Mouse (Mus musculus) hindbrain, embryonic 10.5 days (tissue): ENCODE measurements around the gene Tubb2a. TPM values are rescaled to one million over a fixed set of nuclear protein-coding genes. Genes with fewer than 3 reads are reported as not detected.

Experiments used
- DNase-seq: peaks from one replicate; pipeline ENCODE4 v3.0.0-alpha.2; 2017; ENCODE audit warnings: low spot score
- H3K27ac ChIP-seq: fragments of 300-500 bp; sonication (generic); 2 replicates; pipeline ENCODE4 v1.5.1; 2016; ENCODE audit warnings: mild to moderate bottlenecking, moderate library complexity
- H3K27me3 ChIP-seq: fragments of 300-500 bp; sonication (generic); 2 replicates; pipeline ENCODE4 v1.6.1; 2016; ENCODE audit warnings: mild to moderate bottlenecking; ENCODE audit not compliant: poor library complexity, insufficient read depth, severe bottlenecking
- H3K36me3 ChIP-seq: fragments of 300-500 bp; sonication (generic); 2 replicates; pipeline ENCODE4 v1.6.1; 2016; ENCODE audit warnings: mild to moderate bottlenecking, moderate library complexity
- H3K4me1 ChIP-seq: fragments of 300-500 bp; sonication (generic); replicated peaks from 2 replicates; pipeline ENCODE4 v1.6.1; 2016; ENCODE audit warnings: mild to moderate bottlenecking
- H3K4me3 ChIP-seq: fragments of 300-500 bp; sonication (generic); 2 replicates; pipeline ENCODE4 v1.5.1; 2016; ENCODE audit warnings: mild to moderate bottlenecking, moderate library complexity
- H3K9me3 ChIP-seq: fragments of 300-500 bp; sonication (generic); 2 replicates; pipeline ENCODE4 v1.6.1; 2016; ENCODE audit warnings: mild to moderate bottlenecking, moderate library complexity
- WGBS: fragments of 180-500 bp; shearing (Covaris S2); methylation state at CpG from one replicate; pipeline ENCODE4 v1.1.7; 2016; 5-methylcytosine and 5-hydroxymethylcytosine counted together
- polyA plus RNA-seq: library from polyadenylated mRNA; unstranded; fragments of >200 nt; fragmentation: Nextera tagmentation; extraction: Ambion mirVana; gene quantifications from 2 replicates; pipeline ENCODE4 v1.2.1, GENCODE M21; 2016

The Tubb2a gene
- polyA plus RNA-seq, result 202 and 435 TPM in 2 replicates

GRCm38 (mm10) chr13:34077492-34078271 is at the start of gene Tubb2a:
TSS of gene Tubb2a (minus strand) at chr13:34078007.
- Histone ChIP-seq H3K4me3 (peak within 1 kb of the TSS; percentile 82), H3K27me3 (peaks cover 19% of the 10 kb centered on the region; the same call in 1 of the 2 replicates), H3K9me3 (no peaks in the 10 kb centered on the region), H3K4me1 (peaks cover 45% of the 10 kb centered on the region), H3K36me3 (peaks cover 24% of the 10 kb centered on the region), H3K27ac (peak within 1 kb of the TSS; percentile 89)
- DNase-seq, result peak; percentile 87
- WGBS, result 2% methylated on average over 45 of the region's 45 CpGs

DNA sequence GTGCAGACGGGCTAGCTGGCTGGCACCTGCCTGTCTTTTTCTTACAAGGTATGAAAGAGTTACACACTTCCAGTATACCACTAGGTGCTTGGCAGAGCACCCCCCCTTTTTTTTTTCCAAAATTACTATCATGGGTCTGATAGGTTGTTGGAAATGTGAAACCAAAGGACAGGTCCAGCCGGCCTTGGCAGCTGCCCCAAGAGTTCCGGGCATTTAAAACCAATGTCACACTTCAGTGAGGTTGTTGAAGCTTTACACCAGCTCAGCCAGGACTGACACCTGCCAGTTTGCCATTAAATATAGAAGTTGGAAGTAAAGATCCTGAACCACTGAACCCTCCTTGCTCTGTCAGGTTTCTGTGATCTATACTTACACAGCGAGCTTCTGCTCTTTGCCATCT is 47.9 kb upstream of the Tubb2a start:
- no peaks in the 10 kb centered on the region for H3K27me3 ChIP-seq
- H3K4me3 ChIP-seq, result peak overlapping the region; percentile 45
- 85% methylated on average over 4 of the region's 4 CpGs for WGBS
- H3K36me3 ChIP-seq, result peaks cover 81% of the 10 kb centered on the region
- H3K27ac ChIP-seq, result no peak overlapping the region
- H3K9me3 ChIP-seq, result no peaks in the 10 kb centered on the region
- DNase-seq, result no peak
- H3K4me1 ChIP-seq, result peaks cover 49% of the 10 kb centered on the region

GRCm38 (mm10) chr13:34120536-34120935 is 42.7 kb upstream of the Tubb2a start:
- Histone ChIP-seq H3K36me3 (peaks cover 56% of the 10 kb centered on the region), H3K9me3 (no peaks in the 10 kb centered on the region), H3K27ac (no peak overlapping the region), H3K4me3 (no peak overlapping the region), H3K27me3 (no peaks in the 10 kb centered on the region), H3K4me1 (peaks cover 26% of the 10 kb centered on the region)
- 95% methylated on average over 2 of the region's 2 CpGs for WGBS
- DNase-seq, result no peak

DNA sequence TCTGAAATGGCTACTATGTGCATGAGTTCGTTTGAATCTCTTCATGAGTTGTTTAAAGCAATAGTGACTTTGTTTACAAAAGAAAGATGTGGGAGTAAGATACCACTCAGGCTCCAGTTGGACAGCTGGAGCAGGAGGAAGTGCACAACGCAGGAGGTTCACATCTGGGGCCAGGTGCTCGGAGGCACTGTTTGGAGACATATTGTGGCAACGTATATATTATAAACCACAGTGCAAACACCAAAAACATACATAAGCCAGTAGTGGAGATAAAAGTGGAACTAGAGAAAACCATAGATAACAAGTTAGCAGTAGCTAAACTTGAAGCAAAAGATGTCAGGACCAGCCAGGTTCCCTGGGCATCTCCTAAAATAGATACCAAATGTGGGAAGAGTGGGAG is 41.6 kb upstream of the Tubb2a start:
- H3K27me3 ChIP-seq, result no peaks in the 10 kb centered on the region
- no peak overlapping the region for H3K27ac ChIP-seq
- peaks cover 15% of the 10 kb centered on the region; the same call in 1 of the 2 replicates for H3K4me1 ChIP-seq
- no peak overlapping the region for H3K4me3 ChIP-seq
- H3K9me3 ChIP-seq, result no peaks in the 10 kb centered on the region
- H3K36me3 ChIP-seq, result peaks cover 45% of the 10 kb centered on the region
- WGBS, result 82% methylated on average over 4 of the region's 4 CpGs
- DNase-seq, result no peak

DNA sequence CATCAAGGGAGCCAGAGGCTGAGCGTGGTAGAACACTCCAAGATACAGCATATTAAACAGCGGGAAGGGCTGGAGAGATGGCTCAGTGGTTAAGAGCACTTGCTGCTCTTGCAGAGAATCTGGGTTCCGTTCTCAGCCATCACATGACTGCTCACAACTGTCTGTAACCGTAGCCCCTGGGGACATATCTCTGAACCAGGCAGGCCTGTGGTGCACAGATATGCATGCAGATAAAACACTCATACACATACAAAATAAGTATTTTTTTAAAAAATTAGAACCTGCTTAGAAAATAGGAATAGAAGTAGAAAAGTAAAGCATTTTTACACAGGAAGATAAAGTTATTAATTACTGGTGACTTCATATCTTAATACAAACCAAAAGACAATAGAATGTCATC is 41.0 kb upstream of the Tubb2a start:
- Histone ChIP-seq H3K27me3 (no peaks in the 10 kb centered on the region), H3K27ac (no peak overlapping the region), H3K4me1 (peaks cover 11% of the 10 kb centered on the region; the same call in 1 of the 2 replicates), H3K36me3 (peaks cover 39% of the 10 kb centered on the region), H3K9me3 (no peaks in the 10 kb centered on the region), H3K4me3 (no peak overlapping the region)
- 83% methylated on average over 4 of the region's 4 CpGs for WGBS
- DNase-seq, result no peak

- peaks cover 16% of the 10 kb centered on the region; the same call in 1 of the 2 replicates for H3K36me3 ChIP-seq
- WGBS, result 76% methylated on average over 6 of the region's 6 CpGs
- H3K27me3 ChIP-seq, result no peaks in the 10 kb centered on the region
- no peak for DNase-seq
- H3K27ac ChIP-seq, result no peak overlapping the region
- peaks cover 3% of the 10 kb centered on the region; the same call in 1 of the 2 replicates for H3K4me1 ChIP-seq
- no peaks in the 10 kb centered on the region for H3K9me3 ChIP-seq
- no peak overlapping the region for H3K4me3 ChIP-seq
Measured at GRCm38 (mm10) chr13:34116508-34116907, 38.7 kb upstream of the Tubb2a start.

- Histone ChIP-seq H3K4me1 (peaks cover 11% of the 10 kb centered on the region), H3K27ac (no peak overlapping the region), H3K4me3 (no peak overlapping the region), H3K36me3 (no peaks in the 10 kb centered on the region), H3K9me3 (no peaks in the 10 kb centered on the region), H3K27me3 (no peaks in the 10 kb centered on the region)
- 89% methylated on average over 4 of the region's 4 CpGs for WGBS
- DNase-seq, result no peak
Measured at GRCm38 (mm10) chr13:34114654-34115053, 36.8 kb upstream of the Tubb2a start.

DNA sequence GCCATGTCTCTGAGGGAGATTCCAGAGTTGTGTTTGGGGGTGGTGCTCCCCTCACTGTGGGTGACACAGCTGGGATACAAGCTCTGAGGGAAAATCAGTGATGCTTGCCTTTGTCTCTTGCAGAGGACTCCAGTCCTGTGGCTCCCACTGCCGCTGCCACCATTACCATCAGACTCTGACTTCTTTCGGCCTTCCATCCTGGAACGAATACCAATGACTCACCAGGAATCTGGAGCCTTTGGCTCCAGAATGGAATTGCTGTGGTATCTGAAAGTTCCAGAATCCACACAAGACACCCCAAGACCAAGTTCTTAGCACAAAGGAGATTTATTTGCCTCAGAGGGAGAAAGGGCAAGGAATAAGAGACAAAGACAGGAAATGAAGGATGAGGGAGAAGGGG is 35.3 kb upstream of the Tubb2a start:
- Histone ChIP-seq H3K9me3 (no peaks in the 10 kb centered on the region), H3K27ac (no peak overlapping the region), H3K36me3 (no peaks in the 10 kb centered on the region), H3K4me1 (peaks cover 13% of the 10 kb centered on the region), H3K27me3 (no peaks in the 10 kb centered on the region), H3K4me3 (no peak overlapping the region)
- 87% methylated on average over 3 of the region's 3 CpGs for WGBS
- no peak for DNase-seq

- H3K4me1 ChIP-seq, result peaks cover 13% of the 10 kb centered on the region
- no peaks in the 10 kb centered on the region for H3K36me3 ChIP-seq
- H3K27ac ChIP-seq, result no peak overlapping the region
- H3K9me3 ChIP-seq, result no peaks in the 10 kb centered on the region
- no peak for DNase-seq
- no peaks in the 10 kb centered on the region for H3K27me3 ChIP-seq
- H3K4me3 ChIP-seq, result no peak overlapping the region
- 93% methylated on average over 5 of the region's 5 CpGs for WGBS
Measured at GRCm38 (mm10) chr13:34112369-34113081, 34.7 kb upstream of the Tubb2a start.

DNA sequence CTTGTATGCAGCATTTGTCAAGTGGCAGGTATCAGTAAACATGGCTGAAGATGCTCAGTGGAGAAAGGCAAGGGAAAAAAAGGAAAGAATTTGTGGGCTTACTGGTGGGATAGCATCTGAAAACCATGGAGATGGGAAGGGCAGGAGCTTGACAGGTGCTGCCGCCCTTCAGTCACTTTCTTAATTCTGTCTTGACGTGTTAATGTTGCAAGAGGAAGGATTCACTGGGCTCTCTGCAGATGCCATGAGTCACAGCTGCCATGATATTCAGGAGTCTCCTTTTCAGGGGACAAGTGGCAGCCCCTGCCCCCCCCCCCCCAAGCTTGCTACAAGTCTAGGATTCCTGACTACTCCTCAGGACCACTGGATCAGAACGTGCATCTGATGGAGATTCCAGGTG is 34.1 kb upstream of the Tubb2a start:
- Histone ChIP-seq H3K4me3 (no peak overlapping the region), H3K27ac (no peak overlapping the region), H3K9me3 (no peaks in the 10 kb centered on the region), H3K4me1 (peaks cover 13% of the 10 kb centered on the region), H3K36me3 (no peaks in the 10 kb centered on the region), H3K27me3 (no peaks in the 10 kb centered on the region)
- no peak for DNase-seq
- 84% methylated on average over 3 of the region's 3 CpGs for WGBS

- peaks cover 13% of the 10 kb centered on the region for H3K4me1 ChIP-seq
- H3K27ac ChIP-seq, result no peak overlapping the region
- 77% methylated on average over 5 of the region's 5 CpGs for WGBS
- DNase-seq, result no peak
- no peaks in the 10 kb centered on the region for H3K27me3 ChIP-seq
- no peak overlapping the region for H3K4me3 ChIP-seq
- no peaks in the 10 kb centered on the region for H3K36me3 ChIP-seq
- no peaks in the 10 kb centered on the region for H3K9me3 ChIP-seq
Measured at GRCm38 (mm10) chr13:34111019-34111418, 33.2 kb upstream of the Tubb2a start.

GRCm38 (mm10) chr13:34109677-34110058 is 31.9 kb upstream of the Tubb2a start:
- no peak for DNase-seq
- Histone ChIP-seq H3K4me3 (no peak overlapping the region), H3K36me3 (no peaks in the 10 kb centered on the region), H3K4me1 (peaks cover 13% of the 10 kb centered on the region), H3K27me3 (no peaks in the 10 kb centered on the region), H3K27ac (no peak overlapping the region), H3K9me3 (no peaks in the 10 kb centered on the region)
- 46% methylated on average over 4 of the region's 4 CpGs for WGBS

DNA sequence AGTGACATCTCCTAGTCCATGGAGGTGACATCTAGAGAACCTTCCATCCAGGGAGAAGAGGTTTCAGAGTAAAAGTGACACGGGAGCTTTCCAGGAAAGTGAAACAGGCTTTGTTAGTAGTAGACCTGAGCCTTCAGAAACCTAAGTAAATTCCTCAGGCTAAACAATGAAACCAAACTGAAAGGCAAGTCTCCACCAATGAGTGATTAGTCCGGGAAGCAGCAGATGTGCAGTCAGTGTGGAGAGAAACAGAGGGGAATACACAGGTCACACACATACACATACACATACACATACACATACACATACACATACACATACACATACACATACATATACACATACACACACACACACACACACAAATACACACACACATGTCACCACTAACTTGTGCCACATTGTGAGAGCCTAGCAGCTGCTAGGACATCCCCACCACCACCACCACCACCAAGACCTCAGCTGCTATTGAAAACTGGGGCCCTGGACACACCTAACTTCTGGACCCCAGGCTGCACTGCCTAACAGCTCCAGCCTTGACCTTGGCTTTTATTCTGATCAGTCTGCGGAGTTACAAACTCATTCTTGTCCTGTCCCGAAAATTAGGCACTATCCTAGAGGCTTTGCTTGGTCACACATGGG is 31.3 kb upstream of the Tubb2a start:
- 79% methylated on average over 4 of the region's 4 CpGs for WGBS
- H3K27ac ChIP-seq, result no peak overlapping the region
- no peaks in the 10 kb centered on the region for H3K9me3 ChIP-seq
- no peaks in the 10 kb centered on the region for H3K27me3 ChIP-seq
- H3K36me3 ChIP-seq, result no peaks in the 10 kb centered on the region
- no peak overlapping the region for H3K4me3 ChIP-seq
- peaks cover 13% of the 10 kb centered on the region for H3K4me1 ChIP-seq
- no peak for DNase-seq
